Mouse (Mus musculus): ENCODE measurements around the gene Natd1.

The Natd1 gene

GRCm38 (mm10) chr11:60914491-60914890 lies at the start of gene Natd1:
Natd1 (minus strand) TSS chr11:60914750.
- no peak for DNase-seq

- DNase-seq: no peak
Measured at GRCm38 (mm10) chr11:60962709-60963108, 48.2 kb upstream of the Natd1 start.

GRCm38 (mm10) chr11:60961176-60961575 lies 46.6 kb upstream of the Natd1 start:
- peak in 1 of 2 experiments; percentile 34 for DNase-seq

- no peak for DNase-seq
Measured at GRCm38 (mm10) chr11:60958948-60959347, 44.4 kb upstream of the Natd1 start.

GRCm38 (mm10) chr11:60955621-60956383 lies 41.3 kb upstream of the Natd1 start:
- no peak for DNase-seq

GRCm38 (mm10) chr11:60954255-60955104 lies 39.9 kb upstream of the Natd1 start:
- no peak for DNase-seq

GRCm38 (mm10) chr11:60953803-60954202 lies 39.3 kb upstream of the Natd1 start:
- peak; percentile 88 to 93 for DNase-seq

GRCm38 (mm10) chr11:60952986-60953385 lies 38.4 kb upstream of the Natd1 start:
- DNase-seq: no peak

- DNase-seq: no peak
Measured at GRCm38 (mm10) chr11:60952362-60952761, 37.8 kb upstream of the Natd1 start.

- DNase-seq: no peak
Measured at GRCm38 (mm10) chr11:60951896-60952295, 37.3 kb upstream of the Natd1 start.

GRCm38 (mm10) chr11:60945003-60945402 lies 30.5 kb upstream of the Natd1 start:
- DNase-seq: no peak

- no peak for DNase-seq
Measured at GRCm38 (mm10) chr11:60942263-60943015, 27.9 kb upstream of the Natd1 start.

GRCm38 (mm10) chr11:60941370-60941769 lies 26.8 kb upstream of the Natd1 start:
- no peak for DNase-seq

GRCm38 (mm10) chr11:60940501-60940900 lies 26.0 kb upstream of the Natd1 start:
- DNase-seq: no peak

GRCm38 (mm10) chr11:60939487-60939886 lies 24.9 kb upstream of the Natd1 start:
- DNase-seq: no peak

- no peak for DNase-seq
Measured at GRCm38 (mm10) chr11:60937611-60938010, 23.1 kb upstream of the Natd1 start.

- DNase-seq: no peak
Measured at GRCm38 (mm10) chr11:60935975-60936373, 21.4 kb upstream of the Natd1 start.

GRCm38 (mm10) chr11:60935326-60935974 lies 20.9 kb upstream of the Natd1 start:
- peak; percentile 64 to 66 for DNase-seq

GRCm38 (mm10) chr11:60934795-60935194 lies 20.2 kb upstream of the Natd1 start:
- DNase-seq: no peak

- DNase-seq: peak; percentile 72 to 84
Measured at GRCm38 (mm10) chr11:60933178-60933930, 18.8 kb upstream of the Natd1 start.

- no peak for DNase-seq
Measured at GRCm38 (mm10) chr11:60932503-60933020, 18.0 kb upstream of the Natd1 start.

Data from kidney, adult 8-10 months (tissue).